Mouse (Mus musculus) lung, adult 2 months (tissue): ENCODE data around the gene Asic2. TPM values are rescaled to one million over a fixed set of nuclear protein-coding genes. Genes with fewer than 3 reads are reported as not detected.
"Not testable (repeated sequence)": the region's sequence is repeated elsewhere in the genome, so short reads cannot be mapped to it uniquely, and the experiment has no call there.

Experiments used
- DNase-seq: peaks from one replicate; pipeline ENCODE4 v3.0.0; 2022
- H3K4me1 ChIP-seq: fragments of 200-500 bp; 2 replicates; pipeline ENCODE4 v1.6.1; 2011; ENCODE audit warnings: low read length; ENCODE audit not compliant: control insufficient read depth, insufficient read depth
- H3K4me3 ChIP-seq: fragments of 200-500 bp; replicated peaks from 2 replicates; pipeline ENCODE3; 2011; ENCODE audit warnings: low read depth, mild to moderate bottlenecking, control low read depth, low read length; ENCODE audit errors: extremely low read depth
- CTCF ChIP-seq: fragments of 200-500 bp; IDR thresholded peaks from 2 replicates; pipeline ENCODE4 v1.5.1; 2011; ENCODE audit warnings: mild to moderate bottlenecking, low read length, control low read depth; ENCODE audit not compliant: insufficient read depth
- POLR2A ChIP-seq: fragments of 200-500 bp; IDR thresholded peaks from 2 replicates; pipeline ENCODE4 v1.6.1; 2011; ENCODE audit warnings: low read depth, mild to moderate bottlenecking, control low read depth, low read length, borderline replicate concordance; ENCODE audit errors: extremely low read depth
- WGBS: fragments of 180-500 bp; shearing (Covaris S2); methylation state at CpG from one replicate; pipeline ENCODE4 v1.1.7; 2018; 5-methylcytosine and 5-hydroxymethylcytosine counted together
- polyA plus RNA-seq: library from polyadenylated mRNA; depleted of rRNA; stranded (reverse); fragments of >200 nt; gene quantifications from 2 replicates; pipeline ENCODE4 v1.2.3, GENCODE M21; 2012

Asic2 gene
- polyA plus RNA-seq, 1 experiment, result 0.04 TPM

- Histone ChIP-seq H3K4me1 (no peaks in the 10 kb centered on the region), H3K4me3 (no peak overlapping the region)
- no peak for DNase-seq
- WGBS, result 78% methylated on average over 1 of the region's 1 CpGs
- no peak for TF ChIP-seq POLR2A
- TF ChIP-seq CTCF, result no peak
Measured at GRCm38 (mm10) chr11:81271422-81271821, 696.8 kb downstream of the Asic2 start.

GRCm38 (mm10) chr11:81270518-81270917 is 697.7 kb downstream of the Asic2 start:
- no peak for DNase-seq
- Histone ChIP-seq H3K4me1 (no peaks in the 10 kb centered on the region), H3K4me3 (no peak overlapping the region)
- 52% methylated on average over 7 of the region's 7 CpGs for WGBS
- no peak for TF ChIP-seq POLR2A

GRCm38 (mm10) chr11:81263757-81264156 is 704.5 kb downstream of the Asic2 start:
- Histone ChIP-seq H3K4me3 (no peak overlapping the region), H3K4me1 (no peaks in the 10 kb centered on the region)
- no peak for DNase-seq
- 47% methylated on average over 2 of the region's 2 CpGs for WGBS
- TF ChIP-seq POLR2A (no peak), CTCF (no peak)

DNA sequence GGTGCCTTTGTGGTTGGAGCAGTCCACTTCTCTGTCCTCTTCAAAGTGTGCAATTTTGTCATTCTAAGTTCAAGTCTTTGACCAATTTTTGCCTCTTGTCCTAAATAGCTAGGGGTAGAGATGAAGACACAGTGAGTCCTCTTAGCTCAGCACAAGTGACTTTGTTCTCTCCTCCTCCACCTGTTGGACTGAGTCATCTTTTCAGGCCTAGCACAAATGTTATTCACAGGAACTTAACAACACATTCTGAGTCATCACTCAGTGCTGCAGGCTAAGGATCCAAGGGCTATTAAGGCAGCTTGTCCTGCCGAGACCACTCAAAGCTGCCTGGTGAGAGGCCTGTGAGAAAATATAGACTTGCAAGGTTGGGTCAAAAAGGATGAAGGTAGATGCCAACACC is 705.1 kb downstream of the Asic2 start:
- 77% methylated on average over 1 of the region's 1 CpGs for WGBS
- TF ChIP-seq CTCF (no peak), POLR2A (no peak)
- no peak for DNase-seq
- Histone ChIP-seq H3K4me3 (no peak overlapping the region), H3K4me1 (no peaks in the 10 kb centered on the region)

DNA sequence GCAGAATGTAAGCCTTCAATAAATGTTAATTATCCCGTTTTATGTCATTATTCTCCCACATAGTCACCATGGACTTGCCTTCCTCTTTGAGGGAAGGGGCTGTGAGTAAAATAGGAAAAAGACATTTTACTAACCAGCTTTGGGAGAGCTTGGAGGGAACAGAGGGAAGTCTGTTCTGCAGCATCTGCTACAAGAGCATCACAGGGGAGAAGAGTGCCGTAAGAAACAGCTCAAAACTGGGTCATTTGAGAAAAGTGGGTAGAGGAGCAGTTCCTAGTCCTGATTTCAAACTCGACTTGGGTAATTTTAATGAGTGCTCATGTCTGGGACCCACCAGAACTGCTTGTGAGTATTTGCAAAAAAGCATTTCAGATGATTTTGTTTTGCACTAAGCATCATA is 707.0 kb downstream of the Asic2 start:
- H3K4me1 ChIP-seq, result no peaks in the 10 kb centered on the region
- 75% methylated on average over 3 of the region's 3 CpGs for WGBS
- TF ChIP-seq POLR2A, result no peak
- no peak for TF ChIP-seq CTCF

DNA sequence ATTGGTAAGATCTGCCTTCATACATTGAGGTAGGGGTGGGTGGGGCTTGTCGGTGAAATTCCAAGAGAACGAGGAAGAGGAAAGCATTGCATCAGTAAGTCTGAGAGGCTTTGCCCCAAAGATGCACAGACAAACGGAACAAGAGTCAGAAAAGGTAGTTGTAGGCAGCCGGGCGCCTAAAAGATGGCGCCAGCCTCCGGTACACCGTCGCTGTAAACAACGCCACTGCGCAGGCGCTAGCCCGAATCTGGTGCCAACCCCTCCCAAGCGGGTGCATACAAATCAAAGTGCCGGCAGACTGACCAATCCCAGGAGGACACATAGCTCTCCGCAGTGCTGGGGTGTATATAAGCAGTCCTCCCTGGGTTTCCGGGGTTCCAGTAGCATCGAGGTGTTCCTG is 727.1 kb downstream of the Asic2 start:
- not testable (repeated sequence) for H3K4me3 ChIP-seq, H3K4me1 ChIP-seq, DNase-seq
- whole genome bisulfite sequencing, result 96% methylated on average over 18 of the region's 18 CpGs

More for the DNA sequence above, 707.0 kb downstream of the Asic2 start:
- no peak for DNase-seq
- H3K4me3 ChIP-seq, result no peak overlapping the region

- Histone ChIP-seq H3K4me3 (no peak overlapping the region), H3K4me1 (no peaks in the 10 kb centered on the region)
- peak; percentile 8 for DNase-seq
- 36% methylated on average over 13 of the region's 13 CpGs for WGBS
- TF ChIP-seq POLR2A (no peak), CTCF (peak; percentile 39; the same call in 1 of the 2 replicates)
Measured at GRCm38 (mm10) chr11:81239966-81240681, 728.1 kb downstream of the Asic2 start.

GRCm38 (mm10) chr11:81239091-81239490 is 729.2 kb downstream of the Asic2 start:
- no peak for DNase-seq
- no peak overlapping the region for H3K4me3 ChIP-seq
- no peak for TF ChIP-seq POLR2A
- no peak for TF ChIP-seq CTCF
- 52% methylated on average over 2 of the region's 2 CpGs for WGBS
- no peaks in the 10 kb centered on the region for H3K4me1 ChIP-seq

GRCm38 (mm10) chr11:81236070-81236469 is 732.2 kb downstream of the Asic2 start:
- no peak for TF ChIP-seq CTCF
- no peak for TF ChIP-seq POLR2A
- H3K4me3 ChIP-seq, result no peak overlapping the region
- DNase-seq, result no peak
- no peaks in the 10 kb centered on the region for H3K4me1 ChIP-seq
- WGBS, result 70% methylated on average over 2 of the region's 2 CpGs

DNA sequence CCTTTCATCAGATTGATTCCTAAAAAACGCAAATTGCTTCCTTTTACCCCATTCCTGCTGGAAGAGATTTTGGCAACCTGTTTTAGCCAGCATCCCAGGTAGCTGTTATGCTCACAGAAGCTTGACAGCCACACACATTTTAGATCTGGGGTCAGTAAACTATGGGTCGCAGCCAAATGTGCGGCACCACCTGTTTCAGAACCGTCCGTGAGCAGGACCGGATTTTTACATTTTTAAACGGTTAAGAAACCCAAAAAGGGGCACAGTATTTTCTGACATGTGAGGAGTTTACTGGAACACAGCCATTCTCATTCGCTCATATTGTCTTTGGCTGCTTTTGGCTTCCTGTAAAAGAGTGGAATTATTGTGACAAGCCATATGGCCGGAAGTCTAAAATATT is 744.9 kb downstream of the Asic2 start:
- no peak for DNase-seq
- TF ChIP-seq CTCF (no peak), POLR2A (no peak)
- 70% methylated on average over 9 of the region's 9 CpGs for WGBS
- Histone ChIP-seq H3K4me3 (no peak overlapping the region), H3K4me1 (no peaks in the 10 kb centered on the region)
